Mouse (Mus musculus) C2C12 (cell line): ENCODE data around the gene Fam180a. TPM values are rescaled to one million over a fixed set of nuclear protein-coding genes. Genes with fewer than 3 reads are reported as not detected.

Source experiments
- H3K27me3 ChIP-seq: one replicate; pipeline ENCODE4 v1.6.1; 2011; ENCODE audit not compliant: control insufficient read depth, insufficient read depth, insufficient read length
- H3K36me3 ChIP-seq: one replicate; pipeline ENCODE4 v1.6.1; 2011; ENCODE audit not compliant: control insufficient read depth, insufficient read depth
- H3K4me3 ChIP-seq: one replicate; pipeline ENCODE4 v1.5.1; 2011; ENCODE audit warnings: mild to moderate bottlenecking, control low read depth; ENCODE audit not compliant: poor library complexity, insufficient read depth, severe bottlenecking
- H3K79me2 ChIP-seq: one replicate; pipeline ENCODE4 v1.6.1; 2011; ENCODE audit not compliant: control insufficient read depth, insufficient read depth
- H3K79me3 ChIP-seq: one replicate; pipeline ENCODE4 v1.6.1; 2011; ENCODE audit warnings: low read depth, control low read depth
- H3ac ChIP-seq: one replicate; pipeline ENCODE3; 2011; ENCODE audit warnings: low read depth; ENCODE audit not compliant: control insufficient read depth, insufficient read length
- CEBPB ChIP-seq: IDR thresholded peaks from one replicate; pipeline ENCODE4 v1.6.1; 2011; ENCODE audit warnings: low read depth, mild to moderate bottlenecking, control low read depth, moderate library complexity
- CTCF ChIP-seq: IDR thresholded peaks from one replicate; pipeline ENCODE4 v1.5.1; 2011; ENCODE audit not compliant: control insufficient read depth, insufficient read depth, insufficient read length
- FOSL1 ChIP-seq: IDR thresholded peaks from one replicate; pipeline ENCODE4 v1.8.0; 2011; ENCODE audit warnings: mild to moderate bottlenecking, low read length; ENCODE audit not compliant: poor library complexity, insufficient read depth, severe bottlenecking
- MAX ChIP-seq: IDR thresholded peaks from one replicate; pipeline ENCODE4 v1.6.1; 2011; ENCODE audit warnings: mild to moderate bottlenecking, control low read depth
- MYOD1 ChIP-seq: IDR thresholded peaks from one replicate; pipeline ENCODE4 v1.6.1; 2011; ENCODE audit warnings: low read depth; ENCODE audit not compliant: control insufficient read depth, insufficient read length
- MYOG ChIP-seq: IDR thresholded peaks from one replicate; pipeline ENCODE4 v1.6.1; 2011; ENCODE audit not compliant: control insufficient read depth, insufficient read length; ENCODE audit errors: extremely low read depth
- USF1 ChIP-seq: IDR thresholded peaks from one replicate; pipeline ENCODE4 v1.6.1; 2011; ENCODE audit warnings: low read depth, mild to moderate bottlenecking, control low read depth, moderate library complexity
- polyA plus RNA-seq: library from polyadenylated mRNA; unstranded; fragments of >200 nt; fragmentation: generic; extraction: Trizol; gene quantifications from one replicate; pipeline ENCODE4 v1.2.1, GENCODE M21; 2012; ENCODE audit warnings: missing spikeins

The Fam180a gene
- polyA plus RNA-seq, 1 experiment, result 0.13 TPM

DNA sequence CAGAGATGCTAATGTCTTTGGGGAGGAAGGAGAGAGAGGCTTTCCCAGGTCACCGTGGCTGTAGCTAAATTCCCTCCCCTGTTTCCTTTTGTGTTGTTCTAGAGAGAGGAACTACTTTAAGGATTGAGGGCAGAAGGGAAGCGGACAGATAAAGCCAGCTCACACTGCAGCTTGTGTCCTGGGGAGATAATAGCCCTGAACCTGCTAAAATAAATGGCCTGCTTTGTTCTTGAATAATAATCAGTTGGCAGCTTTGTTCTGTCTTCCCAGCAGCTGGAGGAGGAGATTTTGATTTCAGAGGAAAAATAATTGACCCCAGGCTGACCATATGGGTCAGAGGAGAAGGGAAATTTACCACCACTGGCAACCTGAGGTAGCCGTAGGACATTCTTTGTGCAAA, 12.7 kb upstream of the Fam180a start:
- TF ChIP-seq MAX (no peak), CEBPB (no peak), FOSL1 (no peak), USF1 (no peak), MYOD1 (no peak), CTCF (no peak), MYOG (no peak)

GRCm38 (mm10) chr6:35337836-35338235, 11.9 kb upstream of the Fam180a start:
- H3K79me2 ChIP-seq, result no peaks in the 10 kb centered on the region
- H3K27me3 ChIP-seq, result no peaks in the 10 kb centered on the region
- H3K4me3 ChIP-seq, result no peak overlapping the region
- TF ChIP-seq MAX, result no peak
- no peak for TF ChIP-seq CEBPB
- TF ChIP-seq CTCF, result no peak
- TF ChIP-seq MYOD1, result no peak
- TF ChIP-seq USF1, result no peak
- no peak for TF ChIP-seq FOSL1
- TF ChIP-seq MYOG, result no peak
- H3ac ChIP-seq, result no peak overlapping the region
- no peaks in the 10 kb centered on the region for H3K79me3 ChIP-seq
- no peaks in the 10 kb centered on the region for H3K36me3 ChIP-seq

More for the DNA sequence above, 12.7 kb upstream of the Fam180a start:
- no peaks in the 10 kb centered on the region for H3K79me3 ChIP-seq
- H3K27me3 ChIP-seq, result no peaks in the 10 kb centered on the region
- no peak overlapping the region for H3ac ChIP-seq
- H3K79me2 ChIP-seq, result no peaks in the 10 kb centered on the region
- H3K36me3 ChIP-seq, result no peaks in the 10 kb centered on the region
- H3K4me3 ChIP-seq, result no peak overlapping the region

GRCm38 (mm10) chr6:35335452-35335851, 9.5 kb upstream of the Fam180a start:
- Histone ChIP-seq H3K79me3 (no peaks in the 10 kb centered on the region), H3K27me3 (no peaks in the 10 kb centered on the region), H3ac (no peak overlapping the region), H3K36me3 (no peaks in the 10 kb centered on the region), H3K79me2 (no peaks in the 10 kb centered on the region), H3K4me3 (no peak overlapping the region)
- TF ChIP-seq CTCF (no peak), FOSL1 (no peak), CEBPB (no peak), USF1 (no peak)

- H3K27me3 ChIP-seq, result no peaks in the 10 kb centered on the region
- H3K36me3 ChIP-seq, result no peaks in the 10 kb centered on the region
- no peak overlapping the region for H3K4me3 ChIP-seq
- H3K79me3 ChIP-seq, result no peaks in the 10 kb centered on the region
- H3K79me2 ChIP-seq, result no peaks in the 10 kb centered on the region
- H3ac ChIP-seq, result no peak overlapping the region
- TF ChIP-seq FOSL1 (no peak), USF1 (no peak), CEBPB (no peak), CTCF (no peak), MAX (no peak), MYOD1 (no peak), MYOG (no peak)
Observed at GRCm38 (mm10) chr6:35334278-35334677, 8.3 kb upstream of the Fam180a start.

DNA sequence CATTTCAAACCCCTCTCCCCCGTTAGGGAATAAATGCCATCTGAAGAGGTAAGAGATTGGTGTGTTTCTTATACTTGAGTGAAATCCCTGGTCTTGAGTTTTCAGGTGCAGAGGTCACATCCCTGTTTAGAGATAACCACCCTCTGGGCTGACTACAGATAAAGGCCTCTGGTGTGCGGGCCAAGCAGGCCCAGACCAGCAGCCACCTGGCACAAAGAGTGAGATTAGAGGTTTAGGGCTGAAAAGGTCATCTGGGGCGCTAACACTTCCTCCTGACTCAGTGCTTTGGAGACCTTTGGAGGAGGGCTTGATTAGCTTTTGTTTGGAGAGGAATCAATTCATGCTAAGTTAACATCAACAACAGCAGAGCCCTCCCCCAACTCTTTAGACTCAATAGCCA, 7.7 kb upstream of the Fam180a start:
- Histone ChIP-seq H3K27me3 (no peaks in the 10 kb centered on the region), H3K36me3 (no peaks in the 10 kb centered on the region), H3K79me3 (no peaks in the 10 kb centered on the region), H3ac (no peak overlapping the region), H3K79me2 (no peaks in the 10 kb centered on the region), H3K4me3 (no peak overlapping the region)
- TF ChIP-seq MYOG (no peak), CEBPB (no peak), MAX (no peak), CTCF (no peak)

GRCm38 (mm10) chr6:35330834-35331233, 4.9 kb upstream of the Fam180a start:
- no peak for TF ChIP-seq USF1
- no peak for TF ChIP-seq MAX
- TF ChIP-seq FOSL1, result no peak

More at GRCm38 (mm10) chr6:35330834-35331233, 4.9 kb upstream of the Fam180a start:
- Histone ChIP-seq H3K79me3 (no peaks in the 10 kb centered on the region), H3K79me2 (no peaks in the 10 kb centered on the region), H3K4me3 (no peak overlapping the region), H3ac (no peak overlapping the region), H3K27me3 (no peaks in the 10 kb centered on the region), H3K36me3 (no peaks in the 10 kb centered on the region)
